Mouse (Mus musculus) erythroblast, embryonic 14.5 days (primary cell): ENCODE data around the gene Dnajc15.

ENCODE experiments used
- GATA1 ChIP-seq: IDR thresholded peaks from 2 replicates; pipeline ENCODE4 v1.6.1; 2012; ENCODE audit warnings: low read length, inconsistent platforms, mixed read lengths
- TAL1 ChIP-seq: IDR thresholded peaks from 3 replicates; pipeline ENCODE4 v1.6.1; 2012; ENCODE audit warnings: low read length, inconsistent platforms, mixed read lengths

- no peak for TF ChIP-seq GATA1
- TF ChIP-seq TAL1, result no peak
Observed at GRCm38 (mm10) chr14:77817561-77817960, 57.4 kb downstream of the Dnajc15 start.
